ENCODE assay signal across 17 mouse cellular contexts in genomic region chr17:33631236-33631635, GRCm38 (mm10). TPM values are rescaled to one million over a fixed set of nuclear protein-coding genes. Genes with fewer than 3 reads are reported as not detected.
DNase-seq lines count a peak whose midpoint lies in the region; TF ChIP-seq lines count a peak whose summit lies in the region.
"Had no signal": no experiment of that assay in that cellular context is flagged by ENCODE, and none has a peak within 500 bp of the region (broad histone marks: within the 10 kb centered on the region; RNA-seq: fewer than 3 reads in every experiment).

No protein-coding gene starts in this region.

- 58% methylated on average over 9 of the region's 9 CpGs for WGBS in cerebellum, adult 2 months

- peak overlapping the region; percentile 81 for H3K27ac ChIP-seq in cerebellum, adult 2 months (ENCODE audit: insufficient read depth, low read length)
- peak overlapping the region; percentile 28; the same call in 1 of the 2 replicates for H3K27ac ChIP-seq in layer of hippocampus, adult 2 months
- H3K27ac ChIP-seq: forebrain, embryonic 15.5 days; kidney, embryonic 15.5 days; midbrain, embryonic 12.5 days had no signal

- no peaks in the 10 kb centered on the region for H3K27me3 ChIP-seq in cerebellum, adult 2 months (ENCODE audit: control insufficient read depth, insufficient read depth, low read length)
- H3K27me3 ChIP-seq: forebrain, embryonic 15.5 days; kidney, embryonic 15.5 days; midbrain, embryonic 12.5 days; Patski had no signal

- TF ChIP-seq POLR2A in cerebellum, adult 2 months (IDR thresholded peaks at IDR 0.05; ENCODE audit: borderline replicate concordance, insufficient read depth, low read length): no peak

- intact Hi-C loops in heart, postnatal 14 days (cut with DNase I): no loop called here

- H3K4me3 ChIP-seq in cerebellum, adult 2 months (replicated peaks; ENCODE audit: insufficient read depth, low read depth, low read length): peak overlapping the region; percentile 7
- H3K4me3 ChIP-seq in layer of hippocampus, adult 2 months: no peak overlapping the region
- H3K4me3 ChIP-seq: forebrain, embryonic 15.5 days; kidney, embryonic 15.5 days; midbrain, embryonic 12.5 days had no signal

- DNase-seq in cerebellum, adult 2 months: peak in 1 of 2 experiments; percentile 41
- DNase-seq in cerebellum, postnatal 4 days (ENCODE audit: low spot score in 2 of 2): no peak
- peak; percentile 6 for DNase-seq in heart, postnatal 4 days
- no peak for DNase-seq in heart, postnatal 14 days
- DNase-seq in layer of hippocampus, adult 2 months (ENCODE audit: low spot score in 2 of 2): no peak
- no peak for DNase-seq in layer of hippocampus, adult 8-10 months (ENCODE audit: low spot score in 2 of 2)
- peak; percentile 14 for DNase-seq in right cerebral cortex, postnatal 14 days
- no peak for DNase-seq in right cerebral cortex, postnatal 10 days (ENCODE audit: low spot score in 2 of 2)
- DNase-seq: adrenal gland, adult 8-10 months; gastrocnemius, postnatal 25 days; right cerebral cortex, postnatal 4 days had no signal

- TF ChIP-seq CTCF in cerebellum, adult 2 months (IDR thresholded peaks at IDR 0.05; ENCODE audit: borderline replicate concordance, insufficient read depth, low read depth, low read length): no peak
- no peak for TF ChIP-seq CTCF in layer of hippocampus, adult 2 months (conservative IDR thresholded peaks at IDR 0.05)

- peaks cover 28% of the 10 kb centered on the region for H3K4me1 ChIP-seq in cerebellum, adult 2 months (ENCODE audit: control insufficient read depth, insufficient read depth, low read length)

RNA-seq across cellular contexts. Expression of gene Zfp414, which starts 2.3 kb away (rescaled TPM):
- 99.1 and 107 TPM in 2 replicates for polyA plus RNA-seq in cerebellum, adult 2 months (2012; rRNA removed)
- 10 to 100 TPM; 25.4 to 27.5 TPM for total RNA-seq in heart, postnatal 4 days (2021)
- total RNA-seq in heart, postnatal 14 days (2021): 10 to 100 TPM; 12.8 to 15.5 TPM
- 10 to 100 TPM; 50.1 to 51.3 TPM for total RNA-seq in layer of hippocampus, adult 2 months (2021)
- 10 to 100 TPM; 51.2 to 62.6 (median 52.6) TPM for total RNA-seq in layer of hippocampus, adult 8-10 months (2022)

RNA-seq across cellular contexts. Expression of gene Pram1, which starts 6.6 kb away (rescaled TPM):
- 2.8 and 3.4 TPM in 2 replicates for polyA plus RNA-seq in cerebellum, adult 2 months (2012; rRNA removed)
- total RNA-seq in heart, postnatal 4 days (2021): not detected
- under 1 TPM; 0.24 to 0.39 TPM for total RNA-seq in heart, postnatal 14 days (2021)
- total RNA-seq in layer of hippocampus, adult 2 months (2021): under 1 TPM; 0.51 to 0.59 TPM
- 1 to 10 TPM in 2 of 4 experiments, under 1 TPM in 2; 0.36 to 1.3 (median 0.96) TPM for total RNA-seq in layer of hippocampus, adult 8-10 months (2022)
- total RNA-seq: gastrocnemius, postnatal 25 days; left cerebral cortex, postnatal 25 days; liver, adult 2 months had no signal
- polyA plus RNA-seq: kidney, embryonic 15.5 days had no signal

RNA-seq across cellular contexts. Expression of gene Hnrnpm, which starts 55.4 kb away (rescaled TPM):
- polyA plus RNA-seq in cerebellum, adult 2 months (2012; rRNA removed): 270 and 273 TPM in 2 replicates
- 100 to 1,000 TPM; 154 to 180 TPM for total RNA-seq in heart, postnatal 4 days (2021)
- 100 to 1,000 TPM; 101 to 111 TPM for total RNA-seq in heart, postnatal 14 days (2021)
- total RNA-seq in layer of hippocampus, adult 2 months (2021): 100 to 1,000 TPM; 164 to 178 TPM
- total RNA-seq in layer of hippocampus, adult 8-10 months (2022): 100 to 1,000 TPM; 131 to 157 (median 141) TPM

Comparison
In these comparisons a context has a peak if more than half of its experiments do, and no peak if none do; other contexts are left out.
1. DNase-seq: peak in heart, postnatal 4 days (single experiment) and right cerebral cortex, postnatal 14 days (single experiment); none in cerebellum, postnatal 4 days (0 of 2), heart, postnatal 14 days (0 of 2), layer of hippocampus, adult 2 months (0 of 2), layer of hippocampus, adult 8-10 months (0 of 2) and right cerebral cortex, postnatal 10 days (0 of 2).